In genomic region chr12:79843002-79843401, GRCm38 (mm10) we compare ENCODE assay signal across 9 mouse cellular contexts.
DNase-seq lines count a peak whose midpoint lies in the region; ATAC-seq and TF ChIP-seq lines count a peak whose summit lies in the region.
"Had no signal": no experiment of that assay in that cellular context is flagged by ENCODE, and none has a peak within 500 bp of the region (broad histone marks: within the 10 kb centered on the region; RNA-seq: fewer than 3 reads in every experiment).

No protein-coding gene starts in this region.

- WGBS in forebrain, embryonic 12.5 days: 81% methylated on average over 11 of the region's 11 CpGs
- WGBS in forebrain, postnatal 0 days: 78% methylated on average over 11 of the region's 11 CpGs
- 78% methylated on average over 11 of the region's 11 CpGs for WGBS in midbrain, embryonic 14.5 days
- 79% methylated on average over 11 of the region's 11 CpGs for WGBS in midbrain, postnatal 0 days
- 80% methylated on average over 11 of the region's 11 CpGs for WGBS in limb, embryonic 10.5 days
- WGBS in stomach, embryonic 15.5 days: 46% methylated on average over 11 of the region's 11 CpGs

- H3K27ac ChIP-seq in forebrain, embryonic 12.5 days: peak overlapping the region; percentile 63; the same call in 1 of the 2 replicates
- no peak overlapping the region for H3K27ac ChIP-seq in forebrain, postnatal 0 days (ENCODE audit: low read depth, low read length)
- H3K27ac ChIP-seq in midbrain, embryonic 14.5 days (replicated peaks; ENCODE audit: low read depth, low read length): peak overlapping the region; percentile 15; the same call in 1 of the 2 replicates
- no peak overlapping the region for H3K27ac ChIP-seq in midbrain, postnatal 0 days (ENCODE audit: low read depth, low read length)
- H3K27ac ChIP-seq in limb, embryonic 10.5 days: peak overlapping the region; percentile 80
- H3K27ac ChIP-seq in stomach, embryonic 15.5 days: peak overlapping the region; percentile 92

- no peak overlapping the region for H3K4me2 ChIP-seq in forebrain, embryonic 12.5 days
- no peak overlapping the region for H3K4me2 ChIP-seq in forebrain, postnatal 0 days (ENCODE audit: low read depth)
- no peak overlapping the region for H3K4me2 ChIP-seq in midbrain, embryonic 14.5 days (ENCODE audit: low read length)
- no peak overlapping the region for H3K4me2 ChIP-seq in midbrain, postnatal 0 days (ENCODE audit: low read depth, low read length, poor library complexity, severe bottlenecking)
- H3K4me2 ChIP-seq in stomach, embryonic 15.5 days: no peak overlapping the region

- H3K4me1 ChIP-seq in forebrain, embryonic 12.5 days: peaks cover 96% of the 10 kb centered on the region
- H3K4me1 ChIP-seq in forebrain, postnatal 0 days (ENCODE audit: insufficient read depth): peaks cover 9% of the 10 kb centered on the region
- peaks cover 39% of the 10 kb centered on the region for H3K4me1 ChIP-seq in midbrain, embryonic 14.5 days (ENCODE audit: control insufficient read depth, insufficient read depth, low read length)
- H3K4me1 ChIP-seq in midbrain, postnatal 0 days (ENCODE audit: insufficient read depth, low read length): 0 out of 2 replicates have a peak, but pooled peaks cover 3% of the 10 kb centered on the region
- H3K4me1 ChIP-seq in limb, embryonic 10.5 days: peaks cover 100% of the 10 kb centered on the region
- H3K4me1 ChIP-seq in stomach, embryonic 15.5 days: peaks cover 50% of the 10 kb centered on the region

- no peak for DNase-seq in forebrain, postnatal 0 days
- no peak for DNase-seq in midbrain, embryonic 14.5 days
- no peak for DNase-seq in midbrain, postnatal 0 days (ENCODE audit: low spot score)
- no peak for DNase-seq in limb, embryonic 10.5 days (ENCODE audit: low spot score)
- no peak for DNase-seq in spleen, postnatal 4 days (ENCODE audit: low spot score in 2 of 2)
- DNase-seq: cerebellum, postnatal 25 days had no signal

- ATAC-seq in forebrain, embryonic 12.5 days (ENCODE audit: low FRiP score): no peak
- no peak for ATAC-seq in forebrain, postnatal 0 days
- ATAC-seq in midbrain, embryonic 14.5 days (ENCODE audit: low FRiP score, low TSS enrichment): no peak
- ATAC-seq in midbrain, postnatal 0 days (ENCODE audit: low FRiP score): no peak
- ATAC-seq in stomach, embryonic 15.5 days (ENCODE audit: insufficient read depth, low FRiP score, low read depth): no peak
- ATAC-seq in frontal cortex, adult (ENCODE audit: low TSS enrichment): no peak

- H3K9ac ChIP-seq in forebrain, embryonic 12.5 days: no peak overlapping the region
- no peak overlapping the region for H3K9ac ChIP-seq in forebrain, postnatal 0 days
- H3K9ac ChIP-seq in midbrain, embryonic 14.5 days (replicated peaks; ENCODE audit: low read length): no peak overlapping the region
- no peak overlapping the region for H3K9ac ChIP-seq in midbrain, postnatal 0 days (replicated peaks; ENCODE audit: low read length, poor library complexity, severe bottlenecking)
- no peak overlapping the region for H3K9ac ChIP-seq in stomach, embryonic 15.5 days

- H3K9me3 ChIP-seq in forebrain, embryonic 12.5 days: no peaks in the 10 kb centered on the region
- H3K9me3 ChIP-seq in forebrain, postnatal 0 days (ENCODE audit: low read length): no peaks in the 10 kb centered on the region
- no peaks in the 10 kb centered on the region for H3K9me3 ChIP-seq in midbrain, embryonic 14.5 days (ENCODE audit: control insufficient read depth, low read length)
- H3K9me3 ChIP-seq in midbrain, postnatal 0 days (ENCODE audit: low read length): no peaks in the 10 kb centered on the region
- H3K9me3 ChIP-seq in limb, embryonic 10.5 days (replicated peaks): no peaks in the 10 kb centered on the region
- no peaks in the 10 kb centered on the region for H3K9me3 ChIP-seq in stomach, embryonic 15.5 days

- H3K36me3 ChIP-seq in forebrain, embryonic 12.5 days (replicated peaks): no peaks in the 10 kb centered on the region
- H3K36me3 ChIP-seq in forebrain, postnatal 0 days (ENCODE audit: insufficient read depth): no peaks in the 10 kb centered on the region
- H3K36me3 ChIP-seq in midbrain, embryonic 14.5 days (ENCODE audit: control insufficient read depth, insufficient read depth, low read length): no peaks in the 10 kb centered on the region
- no peaks in the 10 kb centered on the region for H3K36me3 ChIP-seq in midbrain, postnatal 0 days (ENCODE audit: insufficient read depth, low read length)
- no peaks in the 10 kb centered on the region for H3K36me3 ChIP-seq in limb, embryonic 10.5 days
- H3K36me3 ChIP-seq in stomach, embryonic 15.5 days: no peaks in the 10 kb centered on the region

- no peak overlapping the region for H3K4me3 ChIP-seq in forebrain, embryonic 12.5 days (replicated peaks)
- H3K4me3 ChIP-seq in forebrain, postnatal 0 days (ENCODE audit: low read depth, low read length): no peak overlapping the region
- H3K4me3 ChIP-seq in midbrain, embryonic 14.5 days (replicated peaks; ENCODE audit: low read depth, low read length): no peak overlapping the region
- no peak overlapping the region for H3K4me3 ChIP-seq in midbrain, postnatal 0 days (ENCODE audit: low read depth, low read length)
- no peak overlapping the region for H3K4me3 ChIP-seq in limb, embryonic 10.5 days
- no peak overlapping the region for H3K4me3 ChIP-seq in stomach, embryonic 15.5 days (replicated peaks)

- TF ChIP-seq CTCF in forebrain, postnatal 0 days (IDR thresholded peaks at IDR 0.05; ENCODE audit: low read depth): no peak
- TF ChIP-seq CTCF in midbrain, postnatal 0 days (IDR thresholded peaks at IDR 0.05): no peak

- no peaks in the 10 kb centered on the region for H3K27me3 ChIP-seq in forebrain, embryonic 12.5 days
- no peaks in the 10 kb centered on the region for H3K27me3 ChIP-seq in forebrain, postnatal 0 days (ENCODE audit: insufficient read depth, low read length)
- no peaks in the 10 kb centered on the region for H3K27me3 ChIP-seq in midbrain, embryonic 14.5 days (ENCODE audit: control insufficient read depth, insufficient read depth, low read length)
- H3K27me3 ChIP-seq in midbrain, postnatal 0 days (ENCODE audit: insufficient read depth, low read length): no peaks in the 10 kb centered on the region
- H3K27me3 ChIP-seq in limb, embryonic 10.5 days (ENCODE audit: low read depth, poor library complexity, severe bottlenecking): no peaks in the 10 kb centered on the region
- no peaks in the 10 kb centered on the region for H3K27me3 ChIP-seq in stomach, embryonic 15.5 days (replicated peaks)

Comparison
In these comparisons a context has a peak if more than half of its experiments do, and no peak if none do; other contexts are left out.
1. H3K27ac ChIP-seq: peak in forebrain, embryonic 12.5 days (single experiment), midbrain, embryonic 14.5 days (single experiment), limb, embryonic 10.5 days (single experiment) and stomach, embryonic 15.5 days (single experiment); none in forebrain, postnatal 0 days (single experiment) and midbrain, postnatal 0 days (single experiment).